Mouse (Mus musculus): ENCODE measurements around the gene Rgl1.

Rgl1 gene

DNA sequence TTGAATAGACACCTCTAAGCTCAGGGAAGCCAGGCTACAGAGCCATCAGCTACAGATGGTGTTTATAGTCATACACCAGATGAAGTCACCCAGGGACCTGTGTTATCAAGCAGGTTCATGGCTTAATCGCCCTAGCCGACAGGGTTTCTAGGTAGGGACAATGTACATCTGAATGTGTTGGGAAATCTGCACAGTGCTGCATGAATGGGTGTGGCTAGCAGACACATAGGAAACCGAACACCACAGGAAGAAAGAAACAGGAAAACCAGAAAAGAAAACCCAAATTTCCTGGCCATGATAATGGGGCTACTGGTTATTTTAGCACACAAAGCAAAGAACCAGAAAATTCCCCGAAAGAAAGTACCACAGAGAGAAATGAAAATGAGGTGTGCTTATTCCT is 45.2 kb downstream of the Rgl1 start:
- no peak for DNase-seq (ENCODE audit: extremely low spot score, low read depth, low spot score)

GRCm38 (mm10) chr1:152718200-152718599 is 48.0 kb downstream of the Rgl1 start:
- DNase-seq (ENCODE audit: extremely low spot score, low read depth, low spot score): no peak

- no peak for DNase-seq (ENCODE audit: extremely low spot score, low read depth, low spot score)
Measured at GRCm38 (mm10) chr1:152717329-152717728, 48.8 kb downstream of the Rgl1 start.

- DNase-seq (ENCODE audit: extremely low spot score, low read depth, low spot score): peak; percentile 46
Measured at GRCm38 (mm10) chr1:152714405-152714804, 51.7 kb downstream of the Rgl1 start.

GRCm38 (mm10) chr1:152713924-152714323 is 52.2 kb downstream of the Rgl1 start:
- DNase-seq (ENCODE audit: extremely low spot score, low read depth, low spot score): no peak

GRCm38 (mm10) chr1:152711037-152711436 is 55.1 kb downstream of the Rgl1 start:
- no peak for DNase-seq (ENCODE audit: extremely low spot score, low read depth, low spot score)

DNA sequence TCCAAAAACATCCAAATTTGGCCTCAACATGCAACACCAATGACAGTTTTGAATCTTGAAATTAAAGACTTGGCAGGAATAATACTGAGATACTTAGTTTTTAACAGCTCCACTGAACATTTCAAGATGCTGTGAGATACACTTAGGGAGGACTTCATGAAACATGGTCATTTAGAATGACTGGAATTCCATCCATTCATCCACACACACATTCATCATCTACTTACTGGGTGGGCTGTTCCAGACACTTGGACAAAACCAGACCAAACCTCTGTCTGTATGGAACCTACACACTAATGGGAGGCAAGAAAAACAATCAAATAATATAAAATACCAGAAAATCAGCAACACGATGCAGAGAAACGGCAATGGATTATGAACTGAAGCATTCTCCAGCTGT is 58.6 kb downstream of the Rgl1 start:
- no peak for DNase-seq (ENCODE audit: extremely low spot score, low read depth, low spot score)

GRCm38 (mm10) chr1:152703941-152704340 is 62.2 kb downstream of the Rgl1 start:
- DNase-seq (ENCODE audit: extremely low spot score, low read depth, low spot score): no peak

DNA sequence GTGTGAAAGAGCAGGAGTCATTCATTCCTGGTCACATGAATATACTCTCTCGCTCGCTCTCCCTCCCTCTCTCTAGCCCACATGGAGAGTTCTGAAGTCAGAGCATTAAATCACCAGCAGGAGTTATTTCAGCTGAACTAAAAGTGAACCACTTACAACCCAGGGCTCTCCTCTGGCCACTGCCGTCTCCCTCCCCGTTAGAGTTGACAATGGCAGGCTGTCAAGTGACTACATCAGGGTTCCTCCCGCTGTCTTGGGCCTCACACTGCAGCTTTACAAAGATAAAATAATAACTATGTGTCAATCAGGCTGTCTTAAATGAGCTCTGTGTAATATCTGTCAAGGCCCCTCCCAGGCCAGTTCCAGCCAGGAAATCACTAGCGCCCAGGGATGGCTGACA is 63.2 kb downstream of the Rgl1 start:
- no peak for DNase-seq (ENCODE audit: extremely low spot score, low read depth, low spot score)

DNA sequence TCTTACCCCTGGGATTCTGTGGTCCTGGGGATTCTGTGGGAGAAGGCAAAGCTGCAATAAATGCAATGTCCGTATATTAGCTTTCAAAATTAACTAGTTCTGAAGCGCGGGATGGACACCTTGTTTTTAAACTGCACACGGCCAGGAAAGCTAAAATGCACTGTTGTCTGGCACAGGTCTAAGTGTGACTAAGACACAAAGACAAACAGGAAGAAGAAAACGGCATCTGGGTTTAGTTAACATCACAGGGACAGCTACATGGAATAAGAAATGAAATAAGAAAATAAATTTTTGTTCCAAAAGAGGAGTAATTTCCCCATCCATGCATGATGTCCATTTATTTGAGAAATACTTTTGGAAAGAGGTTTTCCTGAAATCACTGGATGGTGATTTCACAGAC is 65.1 kb downstream of the Rgl1 start:
- no peak for DNase-seq (ENCODE audit: extremely low spot score, low read depth, low spot score)

DNA sequence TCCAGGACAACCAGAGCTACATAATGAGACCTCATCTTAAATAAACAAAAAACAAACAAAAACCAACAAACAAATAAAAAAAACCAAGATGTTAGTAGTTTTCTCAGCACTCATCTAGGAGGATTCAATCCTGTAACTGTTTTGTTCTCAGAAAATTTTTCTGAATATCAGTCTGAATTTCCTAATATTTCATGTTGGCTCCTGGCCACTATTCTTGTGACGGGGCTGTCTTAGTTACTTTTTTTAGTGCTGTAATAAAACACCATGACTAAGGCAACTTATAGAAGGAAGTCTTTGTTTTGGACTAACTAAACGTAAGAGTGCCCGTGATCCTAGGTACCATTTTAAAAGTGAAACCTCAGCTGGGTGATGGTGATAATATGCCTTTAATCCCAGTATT is 68.8 kb downstream of the Rgl1 start:
- no peak for DNase-seq (ENCODE audit: extremely low spot score, low read depth, low spot score)

GRCm38 (mm10) chr1:152695491-152695890 is 70.7 kb downstream of the Rgl1 start:
- no peak for DNase-seq (ENCODE audit: extremely low spot score, low read depth, low spot score)

DNA sequence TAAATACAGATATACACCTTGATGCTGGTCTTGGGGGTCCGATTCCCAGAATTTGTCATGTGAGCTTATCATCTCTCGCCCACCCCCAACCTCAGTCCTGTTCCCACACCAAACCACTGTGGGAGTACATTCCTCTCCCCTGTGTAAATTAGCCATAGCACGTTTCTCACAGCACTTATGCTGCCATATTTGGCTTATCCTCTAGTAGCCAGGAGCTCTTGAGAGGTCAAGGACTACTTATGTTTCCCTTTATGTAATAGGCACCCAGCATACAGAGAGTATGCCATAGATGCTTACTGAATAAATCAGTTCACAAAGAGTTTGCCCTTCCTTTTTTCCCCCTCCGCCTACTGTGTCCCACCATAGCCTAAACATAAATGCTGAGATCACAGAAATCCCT is 76.2 kb downstream of the Rgl1 start:
- DNase-seq (ENCODE audit: extremely low spot score, low read depth, low spot score): no peak

- DNase-seq (ENCODE audit: extremely low spot score, low read depth, low spot score): peak; percentile 26
Measured at GRCm38 (mm10) chr1:152687733-152688181, 78.4 kb downstream of the Rgl1 start.

- DNase-seq (ENCODE audit: extremely low spot score, low read depth, low spot score): peak; percentile 28
Measured at GRCm38 (mm10) chr1:152687099-152687730, 78.9 kb downstream of the Rgl1 start.

- DNase-seq (ENCODE audit: extremely low spot score, low read depth, low spot score): no peak
Measured at GRCm38 (mm10) chr1:152685531-152685930, 80.6 kb downstream of the Rgl1 start.

DNA sequence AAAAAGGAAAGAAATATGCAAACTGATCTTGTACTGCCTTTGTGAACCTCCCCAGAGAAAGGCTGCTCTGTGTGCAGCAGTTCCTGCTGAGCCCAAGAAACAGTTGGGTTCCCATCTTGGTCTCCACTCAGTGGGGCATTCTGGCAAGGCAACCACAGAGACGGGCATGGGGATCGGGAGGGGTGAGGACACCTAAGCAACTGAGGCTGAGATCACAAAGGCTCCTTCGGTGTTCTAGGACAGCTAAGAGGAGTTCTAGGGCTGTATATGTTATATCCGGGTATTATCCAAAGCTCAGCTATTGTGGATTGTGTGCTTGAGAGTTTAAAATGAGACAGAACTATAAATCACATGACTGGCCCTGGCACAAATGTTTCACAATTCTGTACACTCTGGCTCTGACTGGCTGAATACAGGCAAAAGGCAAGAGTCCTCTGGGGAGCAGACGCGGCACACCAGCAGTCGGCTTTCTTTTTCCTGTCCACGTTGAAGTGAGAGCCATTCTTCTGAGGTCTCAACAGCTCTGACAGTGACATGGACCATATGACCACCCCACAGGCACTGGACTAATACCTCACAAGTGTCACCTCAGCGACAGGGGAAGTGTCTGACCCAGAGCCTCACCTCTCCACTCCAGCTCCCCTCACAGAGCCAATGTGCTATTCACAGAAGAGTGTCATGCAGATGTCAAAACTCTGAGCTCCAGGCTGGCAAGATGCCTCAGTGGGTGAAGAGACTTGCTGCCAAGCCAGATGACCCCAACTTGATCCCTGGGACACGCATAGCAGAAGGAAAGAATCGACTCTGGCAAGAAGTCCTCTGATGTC is 83.6 kb downstream of the Rgl1 start:
- DNase-seq (ENCODE audit: extremely low spot score, low read depth, low spot score): no peak

GRCm38 (mm10) chr1:152681676-152682367 is 84.3 kb downstream of the Rgl1 start:
- DNase-seq (ENCODE audit: extremely low spot score, low read depth, low spot score): no peak

DNA sequence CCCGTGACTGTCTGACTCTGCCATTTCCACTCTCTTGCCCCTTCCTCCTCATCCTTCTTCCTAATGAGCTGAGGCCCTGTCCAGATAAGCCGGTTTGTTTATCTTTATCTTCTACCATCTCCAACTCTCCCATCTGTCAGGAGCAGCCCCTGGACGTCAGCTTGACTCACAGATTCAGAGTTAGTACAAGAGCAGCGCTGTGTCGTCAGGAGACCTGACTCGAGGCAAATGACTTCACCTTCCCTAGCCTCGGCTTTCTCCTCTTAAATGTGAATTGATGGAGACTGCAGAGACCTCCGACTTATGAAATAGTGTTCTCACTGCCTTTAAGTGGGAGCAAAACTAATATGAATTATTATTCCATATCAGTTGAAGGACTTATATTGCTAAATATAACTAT is 85.0 kb downstream of the Rgl1 start:
- no peak for DNase-seq (ENCODE audit: extremely low spot score, low read depth, low spot score)

- DNase-seq (ENCODE audit: extremely low spot score, low read depth, low spot score): no peak
Measured at GRCm38 (mm10) chr1:152678451-152678850, 87.7 kb downstream of the Rgl1 start.

DNA sequence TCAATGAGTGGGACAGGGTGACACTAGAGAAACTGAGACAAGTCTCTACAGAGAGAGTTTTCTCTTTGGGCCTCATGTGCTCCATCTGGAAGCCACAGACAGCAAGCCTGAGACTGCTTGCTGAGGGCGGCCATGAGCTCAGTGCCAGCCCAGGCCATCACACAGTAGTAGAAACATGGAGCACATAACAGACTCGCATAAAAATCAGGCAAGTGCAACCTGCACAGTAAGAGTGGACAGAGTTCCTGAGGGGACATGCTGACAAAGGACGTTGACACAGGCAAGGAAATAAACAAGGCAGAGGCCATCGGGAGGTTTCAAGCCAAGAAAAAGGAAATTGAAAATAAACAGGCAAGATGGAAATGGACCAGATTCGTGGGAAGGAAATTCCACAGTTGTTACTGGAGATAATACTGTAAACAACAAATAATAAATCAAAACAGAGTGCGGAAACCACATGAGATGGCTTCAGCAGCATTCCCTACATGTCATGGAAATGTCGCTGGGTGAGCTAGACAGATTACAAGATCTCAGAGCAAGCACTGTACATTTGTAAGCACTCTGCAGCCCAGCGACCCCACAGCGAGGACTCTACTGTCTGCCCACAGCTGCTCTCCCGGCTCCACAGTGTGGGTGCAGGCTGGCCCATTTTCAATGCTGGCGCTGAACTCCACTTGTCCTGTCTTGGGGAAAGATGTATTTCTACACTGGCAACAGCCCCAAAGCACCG is 88.5 kb downstream of the Rgl1 start:
- DNase-seq (ENCODE audit: extremely low spot score, low read depth, low spot score): no peak
